Mouse (Mus musculus) brain, embryonic 14.5 days (tissue): ENCODE results near the gene Fxr2.

Source experiments
- CTCF ChIP-seq: fragments of 200-500 bp; IDR thresholded peaks from 2 replicates; pipeline ENCODE4 v1.5.1; 2012; ENCODE audit warnings: inconsistent platforms, mild to moderate bottlenecking, moderate library complexity, borderline replicate concordance; ENCODE audit not compliant: insufficient read depth, insufficient read length; ENCODE audit errors: extremely low read depth
- POLR2A ChIP-seq: fragments of 200-500 bp; IDR thresholded peaks from 2 replicates; pipeline ENCODE4 v1.6.1; 2012; ENCODE audit warnings: mild to moderate bottlenecking, inconsistent platforms, borderline replicate concordance; ENCODE audit not compliant: poor library complexity, insufficient read depth, insufficient read length, severe bottlenecking; ENCODE audit errors: extremely low read depth

DNA sequence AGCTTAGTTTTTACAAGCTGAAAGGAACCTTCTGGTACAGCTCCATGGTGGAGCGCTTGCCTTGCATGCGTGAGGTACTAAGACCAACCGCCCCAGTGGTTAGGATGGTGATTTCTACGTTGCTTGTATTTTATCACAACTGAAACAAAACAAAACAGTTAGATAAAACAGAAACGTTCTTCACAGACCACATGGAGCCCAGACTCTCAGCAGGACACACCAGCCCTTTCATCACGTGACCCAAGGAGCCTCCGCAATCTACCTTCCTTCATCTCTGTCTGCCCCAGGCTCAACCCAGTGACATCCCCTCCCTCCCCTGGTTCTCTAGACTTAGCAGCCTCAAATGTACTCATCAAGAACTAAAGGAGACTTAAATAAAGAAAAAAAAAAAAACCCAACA is 23.4 kb upstream of the Fxr2 start:
- TF ChIP-seq POLR2A (no peak), CTCF (no peak)
